Comparison of ENCODE assay signal across 20 mouse cellular contexts in the genomic region with DNA sequence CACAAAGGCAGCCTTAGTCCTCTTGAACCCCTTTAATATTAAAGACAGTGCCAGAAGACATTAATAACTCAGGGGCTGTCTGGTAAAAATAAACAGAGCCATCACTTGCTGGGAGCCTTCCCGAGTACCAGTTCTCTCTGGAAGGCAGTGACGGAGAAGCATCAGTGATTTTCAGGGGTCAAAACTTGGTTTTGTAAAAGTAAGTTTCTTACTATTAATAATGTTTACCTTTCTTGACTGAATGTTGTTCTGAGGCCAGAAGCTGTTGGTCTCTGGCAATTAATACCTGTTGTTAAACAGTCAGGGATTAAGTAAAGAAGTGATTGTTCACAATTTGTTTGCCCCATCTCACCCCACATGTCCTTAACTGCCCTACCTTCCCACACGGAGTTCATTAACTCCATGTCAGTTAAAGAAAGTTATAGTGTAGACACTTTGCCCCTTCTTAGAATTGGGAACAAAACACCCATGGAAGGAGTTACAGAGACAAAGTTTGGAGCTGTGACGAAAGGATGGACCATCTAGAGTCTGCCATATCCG. TPM values are rescaled to one million over a fixed set of nuclear protein-coding genes. Genes with fewer than 3 reads are reported as not detected.
"Had no signal": no experiment of that assay in that cellular context is flagged by ENCODE, and none has a peak within 500 bp of the region (broad histone marks: within the 10 kb centered on the region; RNA-seq: fewer than 3 reads in every experiment).

No protein-coding gene starts in this region.

- H3K27me3 ChIP-seq: lung, embryonic 15.5 days; megakaryocyte, embryonic 14.5 days; midbrain, embryonic 13.5 days; midbrain, embryonic 15.5 days; neural tube, embryonic 12.5 days; stomach, embryonic 15.5 days had no signal

- H3K27ac ChIP-seq: lung, embryonic 15.5 days; macrophage; midbrain, embryonic 13.5 days; midbrain, embryonic 15.5 days; neural tube, embryonic 12.5 days; stomach, embryonic 15.5 days; stomach, postnatal 0 days had no signal

- H3K4me3 ChIP-seq: lung, embryonic 15.5 days; megakaryocyte, embryonic 14.5 days; midbrain, embryonic 13.5 days; midbrain, embryonic 15.5 days; neural tube, embryonic 12.5 days; stomach, embryonic 15.5 days had no signal

- ATAC-seq: lung, postnatal 0 days; midbrain, embryonic 13.5 days; midbrain, embryonic 15.5 days had no signal

- H3K4me1 ChIP-seq: lung, embryonic 15.5 days; megakaryocyte, embryonic 14.5 days; midbrain, embryonic 13.5 days; midbrain, embryonic 15.5 days; neural tube, embryonic 12.5 days; stomach, embryonic 15.5 days had no signal

- H3K9me3 ChIP-seq: lung, embryonic 15.5 days; megakaryocyte, embryonic 14.5 days; midbrain, embryonic 13.5 days; midbrain, embryonic 15.5 days; neural tube, embryonic 12.5 days; stomach, embryonic 15.5 days had no signal

- DNase-seq: lung, adult 2 months; lung, postnatal 14 days; lung, postnatal 36 days; right cerebral cortex, postnatal 14 days; thymus, adult 2 months; thymus, postnatal 25 days; thymus, postnatal 4 days had no signal

- H3K36me3 ChIP-seq: lung, embryonic 15.5 days; midbrain, embryonic 13.5 days; midbrain, embryonic 15.5 days; neural tube, embryonic 12.5 days; stomach, embryonic 15.5 days had no signal

- H3K9ac ChIP-seq: lung, embryonic 15.5 days; midbrain, embryonic 13.5 days; midbrain, embryonic 15.5 days; neural tube, embryonic 12.5 days; stomach, embryonic 15.5 days had no signal

- H3K4me2 ChIP-seq: lung, embryonic 15.5 days; midbrain, embryonic 11.5 days; midbrain, embryonic 13.5 days; midbrain, embryonic 15.5 days; neural tube, embryonic 12.5 days; stomach, embryonic 15.5 days had no signal

RNA-seq across cellular contexts. Expression of a gene that starts 30.0 kb away (rescaled TPM):
- polyA plus RNA-seq: lung, adult 2 months; lung, embryonic 15.5 days; lung, postnatal 0 days; macrophage; midbrain, embryonic 11.5 days; midbrain, embryonic 13.5 days; midbrain, embryonic 15.5 days; midbrain, postnatal 0 days; neural tube, embryonic 12.5 days; neural tube, embryonic 14.5 days; stomach, embryonic 15.5 days; stomach, postnatal 0 days; urinary bladder, adult 2 months had no signal
